Mouse (Mus musculus) embryonic facial prominence, embryonic 13.5 days (tissue): Measurements from ENCODE around the gene S1pr5. TPM values are rescaled to one million over a fixed set of nuclear protein-coding genes. Genes with fewer than 3 reads are reported as not detected.
"Not testable (repeated sequence)": the region's sequence is repeated elsewhere in the genome, so short reads cannot be mapped to it uniquely, and the experiment has no call there.

Source experiments
- ATAC-seq: fragments of 200-750 bp; cut with Nextera tagmentation; 2 replicates; pipeline ENCODE4 v1.8.0; 2017; ENCODE audit warnings: low read depth; ENCODE audit not compliant: insufficient number of reproducible peaks, insufficient read depth, low FRiP score, low TSS enrichment
- H3K27ac ChIP-seq: fragments of 300-500 bp; sonication (generic); 2 replicates; pipeline ENCODE4 v1.5.1; 2015; ENCODE audit warnings: moderate library complexity, mild to moderate bottlenecking, inconsistent platforms
- H3K27me3 ChIP-seq: fragments of 300-500 bp; sonication (generic); 2 replicates; pipeline ENCODE4 v1.6.1; 2015; ENCODE audit warnings: mild to moderate bottlenecking, inconsistent platforms
- H3K36me3 ChIP-seq: fragments of 300-500 bp; sonication (generic); 2 replicates; pipeline ENCODE4 v1.6.1; 2015; ENCODE audit warnings: mild to moderate bottlenecking, inconsistent platforms
- H3K4me1 ChIP-seq: fragments of 300-500 bp; sonication (generic); 2 replicates; pipeline ENCODE4 v1.6.1; 2015; ENCODE audit warnings: inconsistent platforms
- H3K4me2 ChIP-seq: fragments of 300-500 bp; sonication (generic); 2 replicates; pipeline ENCODE4 v1.6.1; 2015; ENCODE audit warnings: moderate library complexity, mild to moderate bottlenecking, inconsistent platforms
- H3K4me3 ChIP-seq: fragments of 300-500 bp; sonication (generic); 2 replicates; pipeline ENCODE4 v1.5.1; 2015; ENCODE audit warnings: mild to moderate bottlenecking, inconsistent platforms
- H3K9ac ChIP-seq: fragments of 300-500 bp; sonication (generic); 2 replicates; pipeline ENCODE4 v1.6.1; 2015; ENCODE audit warnings: mild to moderate bottlenecking, inconsistent platforms
- H3K9me3 ChIP-seq: fragments of 300-500 bp; sonication (generic); 2 replicates; pipeline ENCODE4 v1.6.1; 2016; ENCODE audit warnings: inconsistent platforms
- WGBS: fragments of 180-500 bp; shearing (Covaris S2); methylation state at CpG from one replicate; pipeline ENCODE4 v1.1.7; 2015; ENCODE audit warnings: mixed read lengths; 5-methylcytosine and 5-hydroxymethylcytosine counted together
- polyA plus RNA-seq: library from polyadenylated mRNA; unstranded; fragments of >200 nt; fragmentation: Nextera tagmentation; extraction: Ambion mirVana; gene quantifications from 2 replicates; pipeline ENCODE4 v1.2.1, GENCODE M21; 2015

Gene S1pr5
- polyA plus RNA-seq, 1 experiment from 2014 or later = 0.58 TPM

DNA sequence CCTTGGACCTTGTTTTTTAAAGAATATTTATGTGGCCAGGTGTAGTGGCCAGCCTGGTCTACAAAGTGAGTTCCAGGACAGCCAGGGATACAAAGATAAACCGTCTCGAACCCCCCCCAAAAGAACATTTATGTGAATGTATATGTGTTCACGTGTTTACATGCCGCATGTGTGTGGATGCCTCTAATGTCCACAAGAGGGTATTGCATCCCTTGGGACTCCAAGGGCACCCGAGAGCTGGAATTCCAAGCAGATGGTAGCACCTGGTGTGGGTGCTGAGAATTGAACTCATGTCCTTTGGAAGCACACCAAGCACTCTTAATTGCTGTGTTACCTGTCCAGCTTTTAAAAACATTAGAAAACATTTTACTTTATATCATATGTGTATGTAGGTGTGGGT is 35.3 kb upstream of the S1pr5 start:
- Histone ChIP-seq H3K9me3 (no peaks in the 10 kb centered on the region), H3K4me2 (no peak overlapping the region), H3K4me3 (no peak overlapping the region), H3K36me3 (peaks cover 69% of the 10 kb centered on the region), H3K27ac (no peak overlapping the region), H3K9ac (no peak overlapping the region), H3K4me1 (peaks cover 13% of the 10 kb centered on the region), H3K27me3 (no peaks in the 10 kb centered on the region)
- ATAC-seq = no peak
- WGBS = 83% methylated on average over 5 of the region's 5 CpGs

DNA sequence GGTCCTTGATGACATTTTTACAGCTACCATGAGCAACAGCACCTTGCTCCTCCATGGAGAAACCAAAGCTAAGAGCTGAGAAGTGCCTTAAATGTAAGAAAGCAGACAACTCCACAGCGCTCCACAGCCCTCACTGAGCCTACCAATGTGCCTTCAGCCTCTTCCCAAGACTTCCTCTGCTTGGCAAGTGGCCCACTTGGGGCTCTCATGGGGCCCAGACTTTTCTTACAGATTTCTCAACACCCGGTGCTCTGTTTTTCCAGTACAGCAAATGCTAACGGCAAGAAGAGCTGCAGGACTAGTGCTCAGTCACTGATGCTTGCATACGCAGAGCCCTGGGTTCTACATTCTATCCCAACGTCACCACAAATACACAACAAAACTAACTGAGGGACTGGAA is 29.5 kb upstream of the S1pr5 start:
- Histone ChIP-seq H3K4me2 (no peak overlapping the region), H3K4me1 (no peaks in the 10 kb centered on the region), H3K9ac (no peak overlapping the region), H3K27ac (no peak overlapping the region), H3K9me3 (no peaks in the 10 kb centered on the region), H3K36me3 (peaks cover 99% of the 10 kb centered on the region), H3K27me3 (no peaks in the 10 kb centered on the region), H3K4me3 (no peak overlapping the region)
- WGBS = 93% methylated on average over 5 of the region's 5 CpGs
- ATAC-seq = no peak

DNA sequence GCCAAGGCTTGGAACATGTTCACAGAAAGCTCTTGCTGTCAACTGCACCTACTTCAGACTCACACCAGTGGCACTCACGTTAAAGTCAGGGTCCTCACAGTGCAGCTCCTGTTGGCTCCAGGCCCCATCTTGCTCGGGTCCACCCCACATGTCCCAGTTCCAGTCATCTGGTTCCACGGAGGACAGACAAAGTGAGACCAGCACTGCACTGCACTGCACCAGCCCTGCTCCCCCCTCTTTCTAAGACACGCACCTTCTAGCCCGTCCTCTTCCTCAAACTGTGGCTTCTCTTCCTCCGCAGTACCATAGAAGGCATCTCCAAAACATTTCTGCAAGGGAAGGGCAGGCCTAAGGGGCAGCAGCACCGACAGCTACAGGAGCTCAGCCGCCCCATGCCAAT is 28.1 kb upstream of the S1pr5 start:
- ATAC-seq = no peak
- no peaks in the 10 kb centered on the region for H3K9me3 ChIP-seq
- H3K9ac ChIP-seq = no peak overlapping the region
- H3K27ac ChIP-seq = no peak overlapping the region
- no peaks in the 10 kb centered on the region for H3K27me3 ChIP-seq
- no peak overlapping the region for H3K4me2 ChIP-seq
- peaks cover 100% of the 10 kb centered on the region for H3K36me3 ChIP-seq
- no peak overlapping the region for H3K4me3 ChIP-seq
- 90% methylated on average over 8 of the region's 8 CpGs for WGBS
- no peaks in the 10 kb centered on the region for H3K4me1 ChIP-seq

DNA sequence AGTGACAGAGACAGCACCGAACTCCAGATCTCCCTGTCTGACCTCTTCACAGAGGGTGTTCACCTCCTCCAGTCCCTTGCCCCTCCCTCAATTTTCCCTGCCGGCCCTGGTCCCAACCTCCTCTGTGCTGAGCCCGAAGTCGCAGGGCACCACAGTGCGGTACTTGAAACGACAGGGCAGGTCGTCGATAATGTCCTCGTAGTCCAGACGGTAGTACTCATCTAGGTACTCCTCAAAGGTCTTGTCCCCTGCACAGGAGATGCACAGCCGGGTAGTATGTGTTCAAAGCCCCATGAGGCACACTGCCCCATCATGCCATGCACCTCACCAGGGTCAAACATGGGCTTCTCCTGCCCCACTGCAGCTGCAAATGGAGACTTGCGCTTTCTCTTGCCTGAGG is 27.5 kb upstream of the S1pr5 start:
- H3K4me2 ChIP-seq = no peak overlapping the region
- H3K9ac ChIP-seq = no peak overlapping the region
- WGBS = 89% methylated on average over 12 of the region's 12 CpGs
- no peaks in the 10 kb centered on the region for H3K27me3 ChIP-seq
- H3K27ac ChIP-seq = no peak overlapping the region
- H3K4me3 ChIP-seq = no peak overlapping the region
- no peaks in the 10 kb centered on the region for H3K9me3 ChIP-seq
- no peak for ATAC-seq
- H3K36me3 ChIP-seq = peaks cover 100% of the 10 kb centered on the region
- no peaks in the 10 kb centered on the region for H3K4me1 ChIP-seq

DNA sequence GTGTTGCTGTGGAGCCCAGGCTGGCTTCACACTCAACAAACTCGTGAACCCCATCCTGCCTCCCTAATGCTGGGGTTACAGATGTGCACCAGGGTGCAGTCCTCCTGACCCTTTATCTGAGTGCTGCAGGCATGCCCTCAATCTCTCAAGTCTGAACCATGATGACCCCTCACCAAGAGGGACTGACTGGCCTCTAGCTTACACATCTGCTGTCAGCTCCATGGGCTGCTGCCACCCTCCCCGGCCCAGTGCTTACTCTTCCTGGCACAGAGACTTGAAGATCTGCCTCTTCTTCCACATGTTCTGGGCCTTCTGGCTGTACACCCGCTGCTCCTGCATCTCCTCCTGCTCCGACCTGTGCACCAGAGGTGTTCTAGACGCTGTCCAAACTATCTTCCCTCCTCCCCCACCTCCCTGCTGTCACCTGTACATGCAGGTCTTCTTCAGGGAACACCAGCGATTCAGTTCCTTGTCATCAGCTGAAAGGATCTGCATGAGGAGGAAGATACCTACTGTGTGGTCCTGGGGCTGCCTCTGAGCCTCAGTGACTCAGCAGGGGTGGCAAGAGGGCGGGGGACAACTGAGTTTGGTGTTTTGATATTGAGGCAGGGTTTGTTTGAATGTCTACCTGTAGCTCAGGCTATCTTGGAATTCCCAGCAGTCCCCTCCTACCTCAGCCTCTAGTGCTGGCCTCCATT is 26.9 kb upstream of the S1pr5 start:
- peaks cover 100% of the 10 kb centered on the region for H3K36me3 ChIP-seq
- no peaks in the 10 kb centered on the region for H3K4me1 ChIP-seq
- no peaks in the 10 kb centered on the region for H3K27me3 ChIP-seq
- ATAC-seq = no peak
- H3K4me2 ChIP-seq = no peak overlapping the region
- H3K27ac ChIP-seq = no peak overlapping the region
- H3K9me3 ChIP-seq = no peaks in the 10 kb centered on the region
- H3K9ac ChIP-seq = no peak overlapping the region
- H3K4me3 ChIP-seq = no peak overlapping the region
- 91% methylated on average over 7 of the region's 7 CpGs for WGBS

GRCm38 (mm10) chr9:21274336-21274735 is 26.1 kb upstream of the S1pr5 start:
- WGBS = 90% methylated on average over 3 of the region's 3 CpGs

GRCm38 (mm10) chr9:21273520-21274228 is 25.4 kb upstream of the S1pr5 start:
- no peak for ATAC-seq
- no peak overlapping the region for H3K27ac ChIP-seq
- WGBS = 84% methylated on average over 7 of the region's 7 CpGs

More at GRCm38 (mm10) chr9:21274336-21274735, 26.1 kb upstream of the S1pr5 start:
- no peaks in the 10 kb centered on the region for H3K4me1 ChIP-seq
- H3K4me2 ChIP-seq = no peak overlapping the region
- peaks cover 98% of the 10 kb centered on the region for H3K36me3 ChIP-seq
- no peak for ATAC-seq
- H3K4me3 ChIP-seq = no peak overlapping the region
- no peaks in the 10 kb centered on the region for H3K27me3 ChIP-seq
- H3K9ac ChIP-seq = no peak overlapping the region
- H3K27ac ChIP-seq = no peak overlapping the region
- H3K9me3 ChIP-seq = no peaks in the 10 kb centered on the region

GRCm38 (mm10) chr9:21273094-21273493 is 24.9 kb upstream of the S1pr5 start:
- 89% methylated on average over 8 of the region's 8 CpGs for WGBS
- ATAC-seq = no peak
- no peak overlapping the region for H3K27ac ChIP-seq
- H3K4me3 ChIP-seq = no peak overlapping the region
- no peak overlapping the region for H3K9ac ChIP-seq
- H3K4me1 ChIP-seq = no peaks in the 10 kb centered on the region
- H3K9me3 ChIP-seq = no peaks in the 10 kb centered on the region
- no peak overlapping the region for H3K4me2 ChIP-seq
- no peaks in the 10 kb centered on the region for H3K27me3 ChIP-seq
- H3K36me3 ChIP-seq = peaks cover 98% of the 10 kb centered on the region

More at GRCm38 (mm10) chr9:21273520-21274228, 25.4 kb upstream of the S1pr5 start:
- Histone ChIP-seq H3K4me2 (no peak overlapping the region), H3K4me1 (no peaks in the 10 kb centered on the region), H3K27me3 (no peaks in the 10 kb centered on the region), H3K4me3 (no peak overlapping the region), H3K36me3 (peaks cover 98% of the 10 kb centered on the region), H3K9ac (no peak overlapping the region), H3K9me3 (no peaks in the 10 kb centered on the region)

- H3K4me2 ChIP-seq = no peak overlapping the region
- no peaks in the 10 kb centered on the region for H3K9me3 ChIP-seq
- no peak overlapping the region for H3K9ac ChIP-seq
- H3K27me3 ChIP-seq = no peaks in the 10 kb centered on the region
- no peak overlapping the region for H3K4me3 ChIP-seq
- peaks cover 95% of the 10 kb centered on the region for H3K36me3 ChIP-seq
- H3K4me1 ChIP-seq = no peaks in the 10 kb centered on the region
- H3K27ac ChIP-seq = no peak overlapping the region
- 92% methylated on average over 9 of the region's 9 CpGs for WGBS
- ATAC-seq = no peak
Measured at GRCm38 (mm10) chr9:21272391-21272790, 24.1 kb upstream of the S1pr5 start.

DNA sequence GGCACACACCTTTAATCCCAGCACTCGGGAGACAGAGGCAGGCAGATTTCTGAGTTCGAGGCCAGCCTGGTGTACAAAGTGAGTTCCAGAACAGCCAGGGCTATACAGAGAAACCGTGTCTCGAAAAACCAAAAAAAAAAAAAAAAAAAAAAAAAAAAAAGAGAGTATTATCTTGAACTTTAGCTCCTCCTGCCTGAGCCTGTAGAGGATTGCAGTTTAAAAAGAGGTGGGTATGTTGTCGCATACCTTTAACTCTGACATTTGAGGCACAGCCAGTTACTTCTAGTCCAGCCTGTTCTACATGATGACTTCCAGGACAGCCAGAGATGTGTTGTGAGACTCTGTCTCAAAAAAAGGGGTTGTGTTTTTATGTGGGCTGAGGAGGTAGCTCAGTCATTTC is 21.3 kb upstream of the S1pr5 start:
- H3K27ac ChIP-seq, H3K4me2 ChIP-seq, H3K9ac ChIP-seq, H3K4me3 ChIP-seq, H3K27me3 ChIP-seq, ATAC-seq, H3K9me3 ChIP-seq: not testable (repeated sequence)
- Histone ChIP-seq H3K36me3 (peaks cover 75% of the 10 kb centered on the region), H3K4me1 (peaks cover 18% of the 10 kb centered on the region)
- 78% methylated on average over 5 of the region's 5 CpGs for WGBS

DNA sequence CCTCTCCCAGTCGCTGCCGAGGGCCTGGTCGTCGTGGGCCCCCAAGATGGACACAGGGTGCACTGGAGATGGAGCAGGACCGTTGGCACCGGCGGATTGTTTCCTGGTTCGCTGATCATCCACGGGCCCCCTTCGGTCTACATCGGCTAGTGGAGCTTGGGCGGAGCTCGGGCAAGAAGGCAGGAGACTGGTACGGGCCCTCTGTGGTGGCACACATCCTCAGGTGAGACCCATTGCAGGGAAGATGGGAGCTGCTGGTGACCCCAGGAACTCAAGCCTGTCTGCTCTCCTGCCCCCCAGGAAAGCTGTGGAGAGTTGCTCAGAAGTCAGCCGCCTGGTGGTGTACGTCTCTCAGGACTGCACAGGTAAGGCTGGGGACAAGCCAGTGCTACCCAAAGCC is 20.1 kb upstream of the S1pr5 start:
- Histone ChIP-seq H3K4me1 (peaks cover 22% of the 10 kb centered on the region), H3K9ac (no peak overlapping the region), H3K27ac (no peak overlapping the region), H3K4me2 (no peak overlapping the region), H3K36me3 (peaks cover 62% of the 10 kb centered on the region), H3K9me3 (no peaks in the 10 kb centered on the region), H3K27me3 (no peaks in the 10 kb centered on the region), H3K4me3 (no peak overlapping the region)
- no peak for ATAC-seq
- 95% methylated on average over 16 of the region's 16 CpGs for WGBS

GRCm38 (mm10) chr9:21266889-21267288 is 18.6 kb upstream of the S1pr5 start:
- ATAC-seq = no peak
- H3K27me3 ChIP-seq = no peaks in the 10 kb centered on the region
- H3K9me3 ChIP-seq = no peaks in the 10 kb centered on the region
- peaks cover 48% of the 10 kb centered on the region for H3K36me3 ChIP-seq
- 88% methylated on average over 5 of the region's 5 CpGs for WGBS
- H3K9ac ChIP-seq = 0 out of 2 replicates have a peak overlapping the region, but pooled peaks have one; percentile 1
- H3K4me2 ChIP-seq = peak overlapping the region; percentile 82; the same call in 1 of the 2 replicates
- peaks cover 22% of the 10 kb centered on the region for H3K4me1 ChIP-seq
- H3K4me3 ChIP-seq = no peak overlapping the region
- H3K27ac ChIP-seq = no peak overlapping the region
